Mouse (Mus musculus) WW6 (cell line): ENCODE measurements at regions not wholly inside any gene's neighbourhood (a gene's known extent, or its start where the extent isn't known, plus 50 kb on each side); places are given as distances from the start of the nearest gene placed in this dataset.
"Not testable (repeated sequence)": the region's sequence is repeated elsewhere in the genome, so short reads cannot be mapped to it uniquely, and the experiment has no call there.

Experiments
- DNase-seq: peaks from one replicate; pipeline ENCODE4 v3.0.0-alpha.2; 2013; ENCODE audit warnings: low read depth, low spot score

DNA sequence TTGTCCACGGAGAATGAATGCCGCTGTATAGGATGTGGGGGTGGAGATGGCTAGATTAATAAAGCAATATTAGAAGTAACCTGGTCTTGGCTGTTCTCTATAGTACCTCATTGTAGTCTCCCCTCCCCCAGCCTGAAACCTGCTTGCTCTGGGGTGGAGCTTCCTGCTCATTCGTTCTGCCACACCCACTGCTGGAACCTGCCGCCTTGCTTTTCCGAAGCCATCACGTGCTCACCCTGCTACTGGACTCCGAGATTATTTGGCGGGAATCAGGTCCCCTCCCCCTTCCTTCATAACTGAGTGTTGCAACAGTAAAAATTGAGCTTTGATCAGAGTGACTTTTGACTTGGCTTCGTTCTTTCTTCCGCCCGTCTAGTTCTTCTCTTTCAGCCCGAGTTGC, 112.5 kb upstream of the Daam1 start:
- not testable (repeated sequence) for DNase-seq

DNA sequence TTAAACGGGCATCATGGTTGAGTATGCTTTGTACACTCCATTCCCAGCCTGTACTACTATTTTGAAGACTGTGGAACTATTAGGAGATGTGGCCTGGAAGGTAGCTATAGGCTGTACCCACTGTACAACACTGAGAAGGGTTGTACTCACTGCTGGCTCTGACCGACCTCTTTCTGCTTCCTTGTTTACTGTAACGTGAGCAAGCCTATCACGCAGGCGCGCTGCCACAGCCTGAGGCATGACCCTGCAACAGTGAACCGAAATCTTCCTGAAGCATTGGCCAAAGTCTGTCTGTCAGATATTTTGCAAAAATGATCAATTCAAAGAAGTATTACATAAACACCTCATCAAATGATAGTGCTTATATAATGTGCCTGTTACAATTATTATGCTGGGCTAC, 112.0 kb upstream of the Daam1 start:
- no peak for DNase-seq

DNA sequence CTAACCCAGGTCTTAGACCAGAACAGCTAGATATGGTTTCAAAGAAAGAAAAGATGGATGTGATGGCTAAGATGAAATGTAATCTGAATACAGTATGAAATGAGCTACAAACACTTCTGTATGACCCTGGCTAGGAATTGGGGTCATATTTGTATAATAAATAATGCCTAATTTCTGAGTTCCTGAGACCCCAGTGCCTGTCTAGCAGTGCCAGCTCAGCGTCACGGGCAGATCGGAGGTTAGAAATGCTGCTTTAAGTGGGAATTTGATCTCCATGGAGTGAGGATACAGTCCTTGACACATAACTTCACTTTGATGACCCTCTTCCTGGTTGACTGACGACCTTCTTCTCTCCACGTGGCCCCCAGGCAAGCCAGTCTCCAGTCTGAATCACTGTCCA, 105.7 kb upstream of the Daam1 start:
- no peak for DNase-seq

DNA sequence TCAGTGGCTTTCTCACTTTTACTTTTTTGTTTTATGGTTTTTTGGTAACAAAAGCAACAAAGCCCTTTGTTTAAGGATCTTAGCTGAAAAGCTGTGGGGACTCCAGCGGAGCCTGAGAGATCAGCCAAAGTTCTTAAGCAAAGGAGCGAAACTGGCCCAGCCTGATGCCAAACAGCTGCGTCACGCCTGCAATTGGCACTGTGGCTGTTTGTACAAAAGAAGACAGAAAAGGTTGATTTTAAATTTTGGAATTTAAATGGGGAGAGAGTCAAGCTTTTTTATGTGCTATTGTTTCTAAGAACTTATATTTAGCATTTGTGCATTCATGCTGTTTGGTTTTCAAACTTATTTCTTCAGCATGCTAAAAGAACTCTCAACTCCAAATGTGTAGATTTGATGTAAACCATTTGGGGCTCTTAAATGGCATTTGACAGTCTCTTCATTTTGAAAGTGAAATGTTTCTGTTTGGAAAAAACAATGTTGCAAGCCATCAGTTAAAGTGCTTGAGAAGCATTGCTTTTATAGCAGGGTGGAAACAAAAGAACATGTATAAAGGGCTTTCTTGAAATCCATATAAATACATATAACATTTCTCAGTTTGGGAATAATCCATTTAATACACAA, 105.1 kb upstream of the Daam1 start:
- DNase-seq, result no peak

DNA sequence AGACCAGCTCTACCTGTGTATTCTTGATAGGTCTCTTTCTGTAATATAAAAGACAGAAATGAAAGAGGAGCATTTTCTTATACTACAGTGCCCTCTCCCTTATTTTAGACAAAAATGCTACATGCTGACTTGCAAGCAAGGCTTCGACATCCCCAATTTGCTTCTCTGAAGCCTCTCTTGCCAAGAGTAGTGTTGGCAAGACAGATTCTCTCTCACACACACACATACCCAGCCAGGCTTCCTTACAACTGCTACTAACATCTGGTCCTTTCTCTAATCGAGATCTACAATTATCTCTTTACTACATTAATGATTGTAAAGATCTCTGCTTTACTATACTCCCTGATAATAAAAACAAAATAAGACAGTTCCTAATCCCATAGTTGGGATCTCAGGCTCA, 87.5 kb upstream of the Daam1 start:
- DNase-seq, result no peak

DNA sequence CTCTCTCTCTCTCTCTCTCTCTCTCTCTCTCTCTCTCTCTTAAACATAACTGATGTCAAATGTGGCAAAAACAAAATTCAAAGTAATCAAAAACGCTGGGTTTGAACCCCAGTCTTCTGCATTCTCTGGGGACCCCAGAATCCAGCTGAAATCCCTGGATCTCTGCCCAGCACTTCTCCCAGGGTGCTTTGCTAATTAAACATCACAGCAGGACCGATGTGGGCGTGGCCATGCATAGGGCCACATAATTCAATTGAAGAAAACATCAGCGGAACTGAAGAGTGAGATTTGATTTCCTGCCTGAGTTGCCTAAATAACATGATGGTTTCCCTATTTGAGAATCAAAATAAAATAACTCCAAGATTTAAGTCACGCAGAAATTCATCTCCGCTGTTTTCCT, 84.9 kb upstream of the Daam1 start:
- no peak for DNase-seq

DNA sequence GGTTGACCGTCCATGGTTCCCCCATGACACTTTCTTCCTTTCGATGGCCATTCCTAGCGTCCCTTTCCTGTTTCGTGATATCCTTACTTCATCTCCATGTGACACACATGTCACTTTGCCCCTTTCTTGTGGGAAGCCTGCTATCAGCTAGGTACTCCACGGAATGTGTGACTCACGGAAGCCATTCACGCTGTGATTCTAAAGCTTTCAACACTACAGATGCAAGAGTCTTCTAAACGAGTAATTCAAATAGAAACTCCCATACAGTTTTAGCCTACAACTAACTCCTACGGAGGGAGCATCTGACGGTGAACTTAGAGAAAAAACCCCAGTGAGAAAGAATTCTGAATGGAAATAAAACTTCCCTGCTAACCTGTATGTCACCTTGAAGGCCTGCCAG, 83.5 kb upstream of the Daam1 start:
- DNase-seq, result no peak

- no peak for DNase-seq
Measured at GRCm38 (mm10) chr12:71747831-71748368, 83.0 kb upstream of the Daam1 start.

DNA sequence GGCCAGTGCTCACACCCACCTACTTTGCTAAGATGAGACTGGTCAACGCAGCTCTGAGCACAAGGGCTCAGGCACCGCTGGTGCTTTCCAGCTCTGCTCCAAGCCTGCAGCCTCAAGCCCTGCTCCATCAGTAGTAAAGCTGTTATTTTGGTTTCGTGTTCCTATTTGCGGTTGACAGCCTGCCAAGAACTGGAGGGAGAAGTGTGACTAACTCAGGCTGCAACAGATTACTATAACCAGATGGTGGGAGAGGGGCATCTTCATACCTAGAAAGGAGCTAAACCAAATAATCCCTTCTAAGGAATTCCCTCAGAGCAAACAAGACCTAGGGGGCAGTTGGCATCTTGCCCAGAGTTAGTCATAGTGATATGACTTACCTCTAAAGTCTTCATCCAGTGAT, 82.1 kb upstream of the Daam1 start:
- DNase-seq, result no peak

DNA sequence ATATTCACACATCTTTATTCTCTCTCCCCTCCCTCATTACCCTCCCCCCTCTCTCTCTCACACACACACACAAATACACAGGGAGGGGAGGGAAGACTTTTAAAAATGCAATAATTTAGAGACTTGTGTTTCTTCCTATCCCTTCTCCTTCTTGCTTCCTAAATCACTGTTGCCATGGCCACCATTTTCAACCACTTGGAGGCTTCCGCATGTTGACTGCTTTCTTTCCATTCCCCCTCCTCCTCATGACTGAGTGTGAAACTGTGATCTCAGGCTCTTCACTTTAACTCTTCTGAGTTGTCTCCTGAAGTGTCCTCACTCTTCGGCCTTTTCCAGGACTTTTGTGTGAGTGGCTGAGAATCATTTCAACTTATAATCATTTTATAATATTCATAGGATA, 81.2 kb upstream of the Daam1 start:
- no peak for DNase-seq

DNA sequence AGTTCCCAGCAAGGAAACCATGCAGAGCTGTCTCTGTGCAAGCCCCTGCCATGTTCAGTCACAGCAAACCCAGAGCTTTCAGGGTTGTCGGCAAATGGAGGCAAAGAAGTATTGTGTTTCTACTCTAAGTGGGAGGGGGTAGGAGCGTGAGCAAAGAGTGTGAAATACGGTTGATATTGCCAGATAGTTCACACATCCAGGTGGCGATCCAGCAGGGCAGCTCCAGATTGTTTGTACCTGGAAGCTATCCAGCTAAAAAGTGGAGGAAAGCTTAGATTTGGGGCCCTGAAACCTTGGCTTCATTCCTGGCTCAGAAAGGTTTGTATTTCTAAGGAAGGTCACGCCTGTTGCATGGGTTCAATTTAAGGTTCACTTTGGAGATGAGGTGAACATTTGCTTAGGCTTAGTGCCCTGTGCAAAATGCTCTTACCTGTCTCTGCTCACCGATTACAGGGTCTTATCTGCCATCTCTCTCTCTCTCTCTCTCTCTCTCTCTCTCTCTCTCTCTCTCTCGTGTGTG, 78.1 kb upstream of the Daam1 start:
- DNase-seq, result no peak

GRCm38 (mm10) chr12:71753276-71753675, 77.6 kb upstream of the Daam1 start:
- DNase-seq, result no peak

- no peak for DNase-seq
Measured at GRCm38 (mm10) chr12:71763194-71763593, 67.7 kb upstream of the Daam1 start.

DNA sequence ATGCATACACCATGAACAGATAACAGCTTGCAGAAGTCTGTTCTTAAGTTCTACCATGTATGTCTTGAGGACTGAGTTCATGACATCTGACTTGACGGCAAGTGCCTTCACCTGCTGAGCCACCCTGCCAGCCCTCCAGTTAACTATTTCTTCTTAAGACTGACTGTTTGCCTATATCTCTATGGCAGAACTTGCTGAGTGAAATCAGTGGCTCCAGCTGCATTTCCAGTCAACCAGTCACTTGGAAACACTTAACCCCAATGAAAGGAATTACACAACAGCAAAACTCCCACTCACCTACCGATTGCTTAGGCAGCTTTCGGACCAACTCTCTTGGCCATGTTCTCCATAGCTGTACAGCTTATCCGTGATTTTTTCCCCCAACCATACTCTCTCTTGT, 64.8 kb upstream of the Daam1 start:
- DNase-seq, result no peak

- DNase-seq, result no peak
Measured at GRCm38 (mm10) chr12:71766636-71767035, 64.2 kb upstream of the Daam1 start.

GRCm38 (mm10) chr12:71767896-71768295, 63.0 kb upstream of the Daam1 start:
- no peak for DNase-seq

DNA sequence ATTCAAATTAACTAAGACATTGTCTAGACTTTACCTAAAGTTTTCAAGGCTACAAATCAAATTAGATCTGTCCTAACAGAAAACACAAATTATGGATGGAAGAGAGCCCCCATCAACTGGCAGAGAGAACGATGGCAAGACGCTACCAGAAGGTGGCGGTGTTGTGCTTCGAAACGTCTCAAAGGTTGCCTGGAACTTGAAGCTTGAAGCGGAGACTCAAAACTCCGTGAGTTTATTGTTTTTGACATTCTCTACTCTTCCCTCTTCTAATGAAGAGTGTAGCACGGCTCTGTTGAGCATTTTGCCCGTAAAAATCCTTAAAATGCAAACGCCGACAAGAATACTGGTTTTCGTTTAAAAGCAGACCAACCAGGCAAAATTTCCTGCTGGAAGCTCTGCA, 62.4 kb upstream of the Daam1 start:
- no peak for DNase-seq

DNA sequence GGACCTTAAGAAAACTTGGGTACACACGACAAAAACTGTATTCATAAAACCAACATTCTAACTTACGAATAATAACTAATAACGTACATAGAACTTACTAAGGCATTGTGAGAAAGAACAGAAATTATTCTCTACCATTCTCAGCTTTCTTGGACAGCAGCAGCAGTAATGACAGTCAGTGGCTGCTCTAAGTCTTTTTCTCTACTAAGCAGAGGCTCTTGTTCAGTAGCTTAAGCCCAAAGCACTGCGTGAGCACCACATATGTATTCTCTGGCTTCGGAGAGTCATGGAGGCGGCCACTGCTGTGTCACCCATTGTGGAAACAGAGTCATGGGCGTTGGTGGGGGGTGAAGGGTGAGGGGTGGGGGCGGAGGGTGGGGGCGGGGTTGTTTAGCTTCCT, 62.0 kb upstream of the Daam1 start:
- no peak for DNase-seq

DNA sequence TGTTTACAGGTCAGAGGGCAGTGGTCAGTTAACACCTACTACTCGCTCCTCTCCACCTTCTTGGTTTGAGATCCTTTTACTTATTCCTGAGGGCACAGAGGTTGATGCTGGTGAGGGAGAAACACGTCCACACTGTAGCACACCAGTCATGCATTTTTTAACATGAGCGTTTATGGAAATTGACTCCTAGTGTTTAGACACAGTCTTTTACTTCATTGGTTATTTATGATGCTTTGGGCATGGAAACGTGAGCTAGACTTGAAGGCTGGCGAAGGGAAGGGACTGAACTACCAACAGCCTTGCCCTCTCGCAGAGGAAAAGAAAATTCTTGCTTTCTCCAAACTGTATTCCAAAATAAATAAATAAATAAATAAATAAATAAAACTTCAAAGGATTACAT, 61.6 kb upstream of the Daam1 start:
- no peak for DNase-seq

- no peak for DNase-seq
Measured at GRCm38 (mm10) chr12:71773891-71774290, 57.0 kb upstream of the Daam1 start.

- no peak for DNase-seq
Measured at GRCm38 (mm10) chr12:71775126-71775525, 55.8 kb upstream of the Daam1 start.

- peak; percentile 33 for DNase-seq
Measured at GRCm38 (mm10) chr12:71778137-71778536, 52.7 kb upstream of the Daam1 start.

DNA sequence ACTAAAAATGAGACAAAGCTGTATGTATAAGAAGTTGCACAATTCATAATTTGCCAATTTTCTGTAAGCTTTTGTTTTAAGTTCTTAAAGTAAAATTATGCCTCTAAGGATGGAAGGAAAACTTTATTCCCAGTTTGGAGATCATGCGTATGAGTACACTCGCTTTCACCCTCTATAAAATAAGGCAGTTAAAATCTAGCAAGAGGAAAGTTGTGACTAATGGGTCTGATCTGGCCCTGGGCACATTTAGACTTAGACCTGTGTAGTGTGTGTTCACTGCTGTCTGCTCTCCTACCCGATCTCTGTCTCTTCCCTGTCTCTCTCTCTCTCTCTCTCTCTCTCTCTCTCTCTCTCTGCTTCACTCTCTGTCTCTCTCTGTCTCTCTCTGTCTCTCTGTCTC, 51.9 kb upstream of the Daam1 start:
- DNase-seq, result no peak

DNA sequence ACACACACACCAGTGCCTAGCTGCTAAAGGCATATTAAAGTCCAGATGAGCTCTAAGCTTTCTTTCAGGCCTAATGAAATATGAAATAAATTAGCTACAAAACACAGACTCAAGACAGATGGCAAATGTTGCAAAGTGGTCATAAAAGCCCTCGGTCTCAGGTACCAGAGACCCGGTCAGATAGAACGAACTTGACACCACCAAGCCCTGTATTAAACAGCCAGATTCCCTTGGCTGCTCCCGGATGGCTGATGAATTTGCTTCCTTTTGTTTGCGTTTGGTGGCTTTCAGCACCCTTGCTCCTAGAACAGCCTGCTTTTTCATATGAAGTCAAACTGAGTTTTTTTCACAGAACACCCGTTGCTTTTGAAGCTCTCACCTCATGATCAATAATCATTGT, 51.5 kb upstream of the Daam1 start:
- DNase-seq, result no peak
